Mouse (Mus musculus) cortical plate, adult 2 months (tissue): Measurements from ENCODE around the gene Ints11.
A peak's percentile ranks its signal among the peaks of the same experiment; 100 is the strongest.

Source experiments
- CTCF ChIP-seq: fragments of 200-500 bp; IDR thresholded peaks from 2 replicates; pipeline ENCODE4 v1.5.1; 2011; ENCODE audit warnings: mild to moderate bottlenecking, control low read depth, low read length; ENCODE audit not compliant: insufficient read depth; ENCODE audit errors: extremely low read depth
- POLR2A ChIP-seq: fragments of 200-500 bp; IDR thresholded peaks from 2 replicates; pipeline ENCODE4 v1.6.1; 2011; ENCODE audit warnings: mild to moderate bottlenecking, low read length, control low read depth; ENCODE audit not compliant: insufficient read depth; ENCODE audit errors: extremely low read depth

GRCm38 (mm10) chr4:155892017-155892416 is 22.7 kb downstream of the Ints11 start:
- TF ChIP-seq CTCF (no peak), POLR2A (peak; percentile 52)
